Mouse (Mus musculus) yolk sac, embryonic 10.5 days (tissue): Measurements from ENCODE around the gene Rfc5.
"Not testable (repeated sequence)": the region's sequence is repeated elsewhere in the genome, so short reads cannot be mapped to it uniquely, and the experiment has no call there.

Experiments
- DNase-seq: peaks from one replicate; pipeline ENCODE4 v3.0.0-alpha.2; 2017; ENCODE audit warnings: low spot score

Rfc5 gene

DNA sequence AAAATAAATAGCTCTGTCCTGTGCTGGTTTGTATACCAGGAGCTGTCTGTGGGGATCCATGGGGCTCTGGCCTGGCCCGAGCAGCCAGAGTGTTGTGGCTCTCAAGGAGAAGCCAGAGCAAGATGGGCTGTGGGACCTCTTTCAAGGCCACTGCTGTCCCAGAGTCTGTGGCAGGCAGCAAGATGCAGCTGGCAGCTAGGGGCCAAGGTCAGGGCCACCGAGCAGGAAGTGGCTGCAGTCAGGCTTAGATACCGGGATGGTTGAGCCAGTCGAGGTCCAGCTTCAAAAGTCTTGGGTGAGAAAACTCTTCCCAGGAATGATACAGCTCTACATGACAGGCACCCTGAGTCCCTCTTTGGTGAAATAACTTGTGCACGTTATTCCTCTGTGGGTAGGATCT lies 41.8 kb downstream of the Rfc5 start:
- DNase-seq: no peak

DNA sequence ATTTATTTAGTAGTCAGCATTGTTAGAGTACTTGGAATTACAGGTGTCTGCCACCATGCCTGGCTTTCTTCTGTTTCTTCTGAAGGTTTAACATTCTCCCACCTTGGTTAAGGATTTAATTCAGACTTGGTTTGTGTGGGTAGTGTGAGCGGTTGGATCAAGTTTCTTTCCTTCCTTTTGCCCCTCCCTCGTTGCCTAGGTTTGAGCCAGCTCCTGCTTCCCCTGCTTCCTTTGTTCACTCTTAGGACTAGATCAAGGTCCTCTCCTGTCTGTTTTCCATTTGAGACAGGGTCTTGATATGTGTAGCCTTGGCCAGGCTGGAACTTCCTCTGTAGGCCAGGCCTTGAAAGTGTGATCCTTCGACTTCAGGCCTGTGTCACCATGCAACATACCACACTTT lies 42.6 kb downstream of the Rfc5 start:
- no peak for DNase-seq

DNA sequence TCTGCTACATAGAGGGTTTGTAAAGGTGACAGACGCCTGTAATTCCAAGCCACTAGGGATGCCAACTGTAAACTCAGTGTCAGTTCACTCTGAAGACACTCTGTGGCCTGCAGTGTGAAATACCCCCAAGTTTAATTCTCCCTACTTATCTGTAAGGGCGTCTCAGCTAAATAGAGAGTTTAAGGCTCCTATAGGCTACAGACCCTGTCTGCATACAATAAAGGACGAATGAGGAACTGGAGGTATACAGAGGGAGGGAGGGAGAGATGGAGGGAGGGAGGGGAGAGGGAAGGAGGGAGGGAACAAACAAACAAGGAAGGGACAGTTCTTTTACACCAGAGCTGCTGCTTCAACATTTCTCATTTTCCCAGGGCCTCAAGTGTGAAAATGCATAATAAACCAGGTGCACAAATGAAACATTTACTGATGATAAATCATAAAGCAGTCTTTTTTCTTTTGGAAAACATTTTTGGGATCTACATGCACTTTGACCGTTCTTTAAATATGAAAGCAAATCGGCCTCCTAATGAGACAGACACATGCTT lies 43.3 kb downstream of the Rfc5 start:
- no peak for DNase-seq

DNA sequence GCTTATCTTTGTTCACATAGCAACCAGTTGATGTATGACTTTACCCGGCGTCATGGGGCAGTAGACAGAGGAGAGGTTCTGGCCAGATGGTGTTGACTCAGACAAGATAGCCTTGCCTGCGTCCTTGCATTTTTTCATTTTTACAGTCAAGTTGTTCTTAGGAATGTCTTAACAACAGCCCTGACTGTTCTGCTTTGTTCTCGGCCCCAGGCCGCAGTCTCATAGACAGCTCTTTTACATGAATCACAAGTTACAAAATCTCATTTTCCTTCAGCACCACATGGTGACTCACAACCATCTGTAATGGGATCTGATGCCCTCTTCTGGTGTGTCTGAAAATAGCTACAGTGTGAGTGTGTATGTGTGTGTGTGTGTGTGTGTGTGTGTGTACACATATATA lies 44.4 kb downstream of the Rfc5 start:
- DNase-seq: not testable (repeated sequence)

DNA sequence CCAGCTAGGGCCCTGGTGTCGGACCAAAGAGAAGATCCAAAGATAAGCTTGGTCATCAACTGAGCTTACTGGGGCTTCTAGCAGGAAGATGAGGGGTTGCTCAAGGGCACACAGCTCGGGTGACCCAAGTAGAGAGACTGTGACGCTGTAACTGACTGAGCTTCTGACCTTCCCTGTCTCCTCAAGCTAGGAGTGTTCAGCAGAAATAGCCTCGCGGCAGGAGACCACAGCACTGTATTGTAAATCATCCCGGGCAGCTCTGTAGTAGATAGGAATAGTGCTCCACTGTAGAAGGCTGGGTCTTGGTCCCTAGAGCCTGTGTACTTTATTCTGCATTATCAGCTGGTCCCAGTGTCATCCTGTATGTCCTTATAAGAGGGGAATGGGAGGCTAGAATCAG lies 47.0 kb downstream of the Rfc5 start:
- DNase-seq: no peak

DNA sequence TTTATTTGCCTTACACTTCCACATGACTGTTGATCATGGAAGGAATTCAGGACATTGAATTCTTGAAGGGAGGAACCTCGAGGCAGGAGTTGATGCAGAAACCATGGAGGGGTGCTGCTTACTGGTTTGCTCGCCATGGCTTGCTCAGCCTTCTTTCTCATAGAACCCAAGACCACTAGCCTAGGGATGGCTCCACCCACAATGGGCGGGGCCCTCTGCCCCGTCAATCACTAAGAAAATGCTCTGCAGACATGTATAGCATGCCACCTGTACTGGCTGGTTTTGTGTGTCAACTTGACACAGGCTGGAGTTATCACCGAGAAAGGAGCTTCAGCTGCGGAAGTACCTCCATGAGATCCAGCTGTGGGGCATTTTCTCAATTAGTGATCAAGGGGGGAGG lies 48.8 kb downstream of the Rfc5 start:
- DNase-seq: no peak

DNA sequence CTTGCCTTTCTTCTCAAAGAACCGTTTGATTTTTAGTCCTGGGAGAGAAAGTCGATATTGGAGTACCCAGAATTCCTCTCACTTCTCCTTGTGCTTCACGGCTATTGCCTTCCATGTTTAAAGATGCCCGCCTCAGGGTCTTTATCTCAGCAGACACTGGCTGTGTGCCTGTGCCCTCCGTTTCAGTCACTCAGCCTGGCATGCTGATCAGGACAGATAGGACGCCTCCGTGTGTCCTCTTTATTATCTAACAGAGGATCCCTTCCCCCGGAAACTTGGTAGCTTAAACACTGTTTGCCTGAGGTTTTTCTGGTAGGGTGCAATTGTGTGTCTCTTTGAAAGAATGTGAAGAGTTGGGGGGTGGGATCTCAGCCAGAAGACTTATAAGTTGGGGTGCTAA lies 50.3 kb downstream of the Rfc5 start:
- DNase-seq: no peak

DNA sequence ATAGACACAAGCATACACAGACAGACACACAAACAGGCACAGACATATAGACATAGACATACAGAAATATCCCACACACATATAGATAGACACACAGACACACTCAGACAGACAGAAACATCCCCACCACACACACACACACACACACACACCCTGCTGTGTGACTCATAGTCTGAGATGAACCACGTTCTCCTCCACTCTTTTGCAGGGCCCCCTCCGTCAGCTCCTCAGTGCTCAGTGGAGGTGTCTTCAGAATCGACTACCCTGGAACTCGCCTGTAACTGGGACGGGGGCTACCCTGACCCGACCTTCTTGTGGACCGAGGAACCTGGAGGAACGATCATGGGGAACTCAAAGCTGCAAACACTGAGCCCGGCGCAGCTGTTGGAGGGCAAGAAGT lies 50.8 kb downstream of the Rfc5 start:
- DNase-seq: no peak

DNA sequence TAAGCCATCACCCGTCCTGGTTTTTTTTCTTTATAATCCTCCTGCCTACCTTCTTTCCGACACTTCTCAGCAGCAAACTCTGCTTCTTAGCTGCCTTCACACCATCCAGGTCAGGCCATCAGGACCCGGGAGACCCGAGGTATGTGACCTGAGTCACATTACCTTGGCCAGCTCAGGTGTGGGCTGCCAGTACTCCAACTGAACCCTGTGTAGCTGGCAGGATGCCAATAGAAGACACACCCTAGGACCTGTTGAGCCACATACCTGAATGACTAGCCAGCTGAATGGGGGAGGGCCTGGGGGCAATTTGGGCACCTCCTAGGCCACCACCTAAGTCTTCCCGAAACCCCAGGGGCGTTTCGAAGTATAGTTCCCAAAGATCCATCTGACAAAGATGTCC lies 58.4 kb downstream of the Rfc5 start:
- no peak for DNase-seq
